Mouse (Mus musculus): ENCODE data around the gene Hsd3b1.
A peak's percentile ranks its signal among the peaks of the same experiment; 100 is the strongest.
"Not testable (repeated sequence)": the region's sequence is repeated elsewhere in the genome, so short reads cannot be mapped to it uniquely, and the experiment has no call there.

The Hsd3b1 gene

DNA sequence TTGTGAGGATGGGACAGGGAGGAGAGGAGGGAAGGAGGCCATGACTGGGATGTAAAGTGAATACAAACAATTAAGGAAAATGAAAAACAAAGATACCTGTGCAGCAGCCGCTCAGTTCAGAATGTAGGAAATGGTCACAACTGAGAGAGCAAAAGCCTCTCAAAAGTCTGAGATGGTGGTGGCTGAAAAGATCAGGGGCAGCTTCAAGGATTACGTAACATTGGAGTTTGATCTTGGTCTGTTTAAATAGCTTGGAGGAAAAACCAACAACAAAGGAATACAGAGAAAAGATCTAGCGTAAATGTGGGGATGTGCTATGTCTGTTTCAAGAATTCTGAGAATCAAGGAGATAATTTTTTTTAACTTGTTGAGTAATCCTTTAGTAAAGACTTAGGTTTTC is at the start of gene Hsd3b1:
TSS of gene Hsd3b1 (minus strand) at position 219 of the 400 bp plus-strand sequence.
- DNase-seq: no peak

DNA sequence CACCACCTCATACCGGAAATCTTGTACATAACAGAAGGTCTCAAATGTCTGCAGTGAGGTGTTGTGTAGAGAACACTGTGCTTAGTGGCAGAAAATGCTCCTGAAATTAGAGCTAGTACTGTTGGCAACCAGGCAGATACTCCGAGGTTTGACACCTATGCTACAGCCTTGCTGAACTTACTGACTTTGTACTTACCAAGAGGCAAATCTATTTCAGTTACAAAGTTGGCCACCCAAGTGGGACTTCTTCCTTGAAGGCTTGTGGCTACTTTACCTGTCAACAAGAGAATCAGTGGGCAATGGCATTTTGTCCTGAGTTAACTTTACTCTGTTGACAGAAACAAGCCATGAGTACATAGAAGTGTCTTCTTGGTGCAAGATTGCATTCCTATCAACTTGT is 38.0 kb upstream of the Hsd3b1 start:
- peak in 1 of 2 experiments; percentile 25 for DNase-seq

DNA sequence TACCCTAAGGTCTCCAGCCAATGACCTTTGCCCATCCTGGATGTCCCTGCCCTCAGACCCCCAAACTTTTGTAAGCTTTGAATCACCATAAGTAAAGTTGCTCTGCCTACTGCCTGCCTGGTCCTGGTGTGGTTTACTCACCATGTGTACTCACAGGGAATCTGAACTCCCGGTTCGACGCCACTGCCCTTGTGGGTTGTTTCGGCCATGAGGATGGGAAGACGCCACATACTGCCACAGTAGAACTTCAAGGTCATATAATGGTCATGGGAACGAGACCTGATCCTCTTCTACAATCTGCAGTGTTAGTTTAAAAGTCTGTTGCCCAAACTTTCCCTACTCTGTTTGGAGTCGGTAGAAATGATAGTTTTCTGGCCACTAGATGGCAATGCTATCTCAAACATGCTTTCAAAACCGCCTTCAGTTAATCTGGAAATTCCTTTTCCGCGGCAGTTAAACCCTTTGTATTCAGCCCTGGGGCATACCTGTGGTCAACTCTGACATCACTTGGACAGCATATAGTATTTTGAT is 35.5 kb upstream of the Hsd3b1 start:
- DNase-seq: peak; percentile 27 to 50

DNA sequence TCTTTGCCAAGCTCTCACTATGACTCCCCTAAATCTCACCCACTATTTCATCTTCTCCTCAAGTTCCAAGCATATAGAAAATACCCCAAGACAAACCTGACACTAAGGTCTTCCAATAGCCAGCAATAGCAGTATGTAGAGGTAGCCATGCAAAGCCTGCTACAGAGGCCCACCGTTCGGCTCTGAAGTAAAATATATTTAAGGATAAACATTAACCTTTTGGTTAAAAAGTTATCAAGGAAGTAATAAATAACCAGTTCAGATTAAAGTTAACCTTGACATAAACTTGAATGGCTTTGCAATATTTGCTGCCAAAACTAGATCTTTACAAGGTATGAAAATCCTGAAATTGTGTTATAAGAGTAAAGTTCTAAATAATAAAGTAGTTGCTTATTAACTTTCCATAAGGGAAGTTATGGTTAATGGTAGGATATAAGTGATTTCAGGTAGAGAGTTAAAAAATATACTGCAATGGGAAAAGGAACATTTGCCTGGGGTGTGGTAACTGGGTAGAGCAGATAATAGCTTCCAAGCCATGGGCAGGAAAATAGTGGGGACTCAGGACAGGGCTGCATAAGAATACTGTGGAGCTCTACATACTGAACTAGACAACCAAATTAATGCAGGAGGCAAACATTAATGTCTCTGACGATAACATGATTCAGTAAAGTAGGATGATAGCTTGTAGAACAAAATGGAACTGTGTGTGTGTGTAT is 33.6 kb upstream of the Hsd3b1 start, which contains the start of gene Hao2:
TSS of gene Hao2 (minus strand) at position 183 of the 716 bp plus-strand sequence.
- peak; percentile 40 to 44 for DNase-seq

DNA sequence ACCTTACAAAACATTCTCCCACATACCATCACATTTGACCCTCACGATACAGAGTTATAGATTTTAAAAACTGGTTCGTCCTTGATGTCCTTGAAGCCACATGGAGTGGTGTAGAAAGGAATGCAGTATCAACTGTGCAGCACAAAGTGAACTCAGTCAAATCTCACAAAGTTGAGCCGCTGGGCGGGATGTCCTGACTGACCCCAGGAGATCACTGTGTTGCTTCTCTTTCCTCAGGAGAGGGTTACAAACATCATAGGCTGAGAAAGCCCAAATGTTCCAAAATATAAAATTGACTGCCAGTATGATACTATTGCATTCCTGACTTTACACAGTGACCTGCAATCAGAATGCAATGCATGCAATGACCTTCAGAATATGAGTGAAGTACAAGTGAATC is 30.8 kb upstream of the Hsd3b1 start:
- DNase-seq: peak in 1 of 2 experiments; percentile 33

DNA sequence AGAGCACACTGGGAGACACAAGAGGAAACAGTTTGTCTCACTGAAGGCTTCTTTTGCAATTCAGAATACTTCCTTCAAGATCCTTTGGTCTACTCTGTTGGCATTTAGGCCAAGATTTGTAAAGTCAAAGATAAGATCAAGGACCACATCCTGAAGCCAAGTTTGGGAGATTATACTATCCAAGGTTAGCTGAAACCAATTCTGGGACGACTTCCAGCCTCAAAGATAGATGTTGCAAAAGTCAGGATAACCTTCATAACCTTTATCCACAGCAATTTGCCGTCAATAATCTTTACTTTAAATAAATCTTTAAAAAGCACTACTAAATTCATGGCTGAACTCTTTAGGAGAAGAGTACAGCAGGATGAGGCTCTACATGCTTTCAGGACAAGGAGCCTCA is 28.6 kb upstream of the Hsd3b1 start:
- DNase-seq: no peak

DNA sequence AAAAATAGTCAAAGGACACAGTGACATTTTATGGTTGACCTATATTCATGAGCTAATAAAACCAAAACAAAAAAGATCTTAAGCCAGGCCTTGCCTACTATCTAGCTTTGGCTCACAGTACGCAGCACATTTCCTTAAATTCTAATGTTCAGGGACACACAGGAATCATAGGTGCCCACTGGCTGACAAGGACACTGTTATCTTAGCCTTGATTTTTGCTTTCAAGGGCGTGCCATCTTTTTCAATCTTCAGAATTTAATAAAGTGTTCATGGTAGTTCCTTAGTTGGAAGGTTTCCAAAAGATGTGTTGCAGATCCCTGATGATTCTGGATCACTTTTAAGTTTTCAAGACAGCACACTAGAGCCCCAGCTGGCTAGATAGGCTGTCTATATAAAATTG is 21.2 kb upstream of the Hsd3b1 start:
- DNase-seq: no peak

DNA sequence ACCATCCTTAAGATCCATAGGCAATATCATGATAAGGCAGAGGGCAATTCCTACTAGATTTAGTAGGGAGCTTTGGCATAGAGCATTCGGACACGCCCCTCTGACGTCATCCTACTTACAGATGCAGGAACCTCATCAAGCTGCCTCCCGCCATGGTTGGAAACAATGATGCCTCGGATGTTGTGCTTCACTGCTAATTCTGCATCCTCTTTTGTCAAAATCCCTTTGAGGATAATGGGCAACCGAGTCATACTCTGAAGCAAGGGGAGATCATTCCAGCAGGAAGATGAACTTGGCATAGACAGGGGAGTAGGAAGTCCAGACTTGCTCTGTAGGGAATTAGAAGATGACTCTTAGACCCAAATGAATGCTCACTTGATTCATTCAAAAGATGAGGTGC is 20.6 kb upstream of the Hsd3b1 start:
- no peak for DNase-seq

DNA sequence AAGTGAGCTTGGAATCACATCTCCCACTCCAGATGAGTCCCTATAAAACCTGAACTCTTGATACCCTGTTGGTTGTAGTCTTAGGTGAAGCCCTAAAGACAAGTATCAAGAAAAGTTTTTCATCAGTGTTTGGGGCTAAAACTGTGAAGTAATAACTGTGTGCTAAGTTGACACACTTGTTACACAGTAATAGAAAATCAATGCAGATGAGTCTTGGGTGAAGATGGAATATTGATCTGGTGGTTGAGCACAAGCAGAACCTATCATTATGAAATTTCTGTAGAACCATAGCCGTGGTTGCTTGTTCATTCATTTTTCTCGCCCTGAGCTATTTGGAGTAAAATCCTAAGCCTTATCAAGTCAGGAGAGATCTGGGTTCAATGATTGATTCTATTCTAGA is 8.6 kb upstream of the Hsd3b1 start:
- DNase-seq: no peak

DNA sequence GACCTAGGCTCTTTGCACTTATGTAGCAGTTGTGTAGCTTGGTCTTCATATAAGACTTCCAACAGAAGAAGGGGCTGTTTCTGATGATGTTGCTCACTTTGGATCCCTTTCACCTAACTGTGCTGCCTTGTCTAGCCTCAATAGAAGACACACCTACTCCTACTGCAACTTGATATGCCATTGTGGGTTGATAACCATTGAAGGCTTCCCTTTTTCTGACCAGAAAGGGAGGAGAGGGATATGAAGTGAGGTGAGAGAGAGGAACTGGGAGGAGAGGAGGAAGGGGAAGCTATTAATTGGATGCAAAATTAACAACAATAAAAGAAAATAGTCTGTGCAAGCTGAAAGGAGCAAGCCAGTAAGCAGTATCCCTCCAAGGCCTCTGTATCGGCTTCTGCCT is 3.2 kb upstream of the Hsd3b1 start:
- DNase-seq: no peak

DNA sequence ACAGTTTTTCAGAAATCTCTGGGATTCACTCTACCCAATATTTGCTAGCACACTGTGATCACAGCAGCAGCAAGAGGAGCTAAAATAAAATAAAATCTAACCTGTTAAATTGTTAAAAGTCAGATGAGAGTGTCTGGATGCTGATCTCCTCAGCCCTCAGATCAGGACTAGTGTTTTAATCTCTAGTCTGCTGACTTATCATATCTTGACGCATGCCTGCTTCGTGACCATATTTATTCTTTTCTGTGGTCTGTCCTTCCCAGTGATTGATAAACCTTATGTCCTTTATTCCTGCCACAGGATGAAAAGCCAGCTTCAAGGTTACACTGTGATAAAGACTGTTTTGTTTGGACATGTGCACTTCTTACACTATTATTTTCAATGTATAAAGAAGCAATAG is 1.5 kb downstream of the Hsd3b1 start:
- no peak for DNase-seq

DNA sequence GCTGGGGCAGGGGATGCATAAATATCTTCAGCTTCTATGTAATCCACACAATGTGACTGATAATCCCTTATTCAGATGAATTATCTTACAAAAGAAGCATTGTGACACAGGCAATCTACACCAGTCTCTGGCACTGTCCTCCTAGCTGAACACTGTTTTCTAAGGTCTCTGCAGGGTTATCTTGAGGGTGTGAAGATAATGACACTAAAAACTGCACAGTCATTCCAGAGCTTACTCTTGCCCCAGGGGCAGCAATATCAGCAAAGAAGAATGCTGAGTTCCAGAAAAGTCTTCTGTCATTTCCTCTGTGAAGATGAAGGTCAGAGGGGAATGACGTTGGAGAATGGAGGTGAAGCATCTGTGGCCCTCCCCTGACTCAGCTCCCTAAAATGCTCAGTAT is 2.7 kb downstream of the Hsd3b1 start:
- no peak for DNase-seq

DNA sequence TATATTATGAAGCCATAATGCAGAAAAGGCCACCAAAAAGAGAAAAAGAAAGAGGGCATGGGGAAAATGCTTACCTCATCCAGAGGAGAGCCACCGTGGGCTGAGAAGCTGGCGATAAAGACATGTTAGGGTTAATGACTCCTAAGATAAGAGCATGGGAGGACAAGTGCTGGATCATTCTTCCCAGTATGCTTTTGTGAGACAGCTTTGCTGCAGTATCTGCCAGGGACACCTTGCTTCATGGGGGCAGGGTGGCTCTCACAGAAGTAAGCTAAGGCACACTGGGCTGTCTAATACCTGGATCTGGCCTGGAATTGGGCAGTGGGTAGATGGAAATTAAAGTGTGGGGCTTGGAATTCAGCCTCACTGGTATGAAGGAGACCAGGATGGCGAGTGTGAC is 4.4 kb downstream of the Hsd3b1 start:
- DNase-seq: no peak

DNA sequence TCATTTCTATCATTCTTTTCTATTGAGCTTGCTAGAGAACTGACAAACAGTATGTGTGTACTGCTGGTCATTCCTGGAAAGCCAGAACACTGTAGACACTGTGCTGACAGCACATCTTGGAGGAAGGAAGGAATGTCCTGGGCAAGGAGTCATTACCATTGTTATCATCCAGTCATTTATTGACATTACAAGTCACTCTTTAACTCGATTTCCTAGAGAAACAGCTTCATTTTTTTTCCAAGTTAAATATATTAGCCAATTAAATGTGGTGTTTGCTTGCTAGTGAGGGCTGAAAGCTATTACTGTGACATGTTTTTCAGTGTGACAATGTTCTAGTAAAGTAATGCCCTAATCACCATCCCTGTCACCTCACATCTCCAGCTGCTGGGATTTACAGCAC is 5.9 kb downstream of the Hsd3b1 start:
- peak; percentile 12 to 35 for DNase-seq

DNA sequence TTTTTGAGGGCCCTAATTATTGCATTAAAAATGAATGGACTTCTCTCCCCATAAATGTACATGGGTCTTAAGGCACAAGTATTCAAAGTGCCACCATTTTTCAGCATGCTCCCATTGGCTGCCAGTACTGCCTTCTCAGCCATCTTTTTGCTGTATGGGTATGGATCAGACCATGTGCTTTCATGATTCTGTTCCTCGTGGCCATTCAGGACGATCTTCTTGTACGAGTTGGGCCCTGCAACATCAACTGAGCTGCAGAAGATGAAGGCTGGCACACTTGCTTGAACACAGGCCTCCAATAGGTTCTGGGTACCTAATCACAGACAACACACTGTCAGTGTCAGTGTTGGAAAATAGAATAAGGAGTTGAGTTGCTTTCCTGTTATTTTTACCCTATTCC is 6.5 kb downstream of the Hsd3b1 start:
- no peak for DNase-seq

DNA sequence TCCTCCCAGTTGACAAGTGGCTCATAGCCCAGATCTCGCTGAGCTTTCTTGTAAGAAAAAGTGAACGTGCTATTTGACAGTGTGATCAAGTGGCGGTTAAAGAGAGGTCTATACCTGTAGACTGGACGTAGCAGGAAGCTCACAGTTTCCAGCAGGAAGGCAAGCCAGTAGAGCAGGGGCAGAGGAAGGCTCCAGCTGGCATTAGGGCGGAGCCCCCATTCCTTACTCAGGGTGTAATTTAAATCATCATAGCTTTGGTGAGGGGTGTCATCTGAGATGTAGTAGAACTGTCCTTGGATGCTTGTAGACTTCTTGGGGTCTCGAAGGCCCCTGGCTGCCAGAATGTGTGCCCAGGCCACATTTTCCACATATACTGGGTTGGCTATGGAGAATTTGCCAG is 7.0 kb downstream of the Hsd3b1 start:
- no peak for DNase-seq

DNA sequence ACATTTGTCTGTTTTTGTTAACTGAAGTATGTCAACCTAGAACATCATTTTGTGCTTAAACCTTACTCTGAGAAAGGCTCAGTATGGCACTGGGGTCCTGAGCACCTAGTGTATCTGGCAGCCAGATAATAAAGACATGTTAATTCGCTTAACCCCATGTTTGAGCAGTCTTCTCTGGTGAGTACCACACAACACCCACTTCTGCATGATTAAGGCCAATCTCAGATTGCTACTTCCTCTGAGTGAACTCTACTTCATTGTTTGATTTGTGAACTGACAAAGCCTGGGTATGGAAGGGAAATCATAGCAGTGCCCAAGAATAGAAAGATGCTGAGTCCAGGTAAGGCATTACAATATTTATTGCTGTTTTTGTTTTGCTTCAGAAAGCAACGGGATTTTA is 7.7 kb downstream of the Hsd3b1 start:
- DNase-seq: no peak

DNA sequence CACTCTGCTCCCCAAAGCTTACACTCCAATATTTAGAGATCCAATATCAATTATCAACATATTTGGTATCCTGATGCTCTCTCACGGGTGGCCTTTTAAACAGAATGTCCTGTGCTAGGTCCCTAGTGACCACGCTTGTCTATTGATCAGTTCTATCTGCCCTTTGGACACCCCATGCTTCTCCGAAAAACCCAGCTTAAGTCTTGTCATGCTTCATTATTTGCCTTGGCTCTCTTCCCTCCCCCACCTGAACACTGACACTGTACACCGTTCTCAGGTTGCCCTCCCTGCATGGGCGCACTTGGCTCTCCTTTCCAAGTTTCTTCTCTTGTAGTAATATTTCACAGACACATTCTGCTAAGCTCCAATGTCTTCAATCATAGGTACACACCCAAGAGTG is 9.3 kb downstream of the Hsd3b1 start:
- DNase-seq: peak; percentile 8 to 27

DNA sequence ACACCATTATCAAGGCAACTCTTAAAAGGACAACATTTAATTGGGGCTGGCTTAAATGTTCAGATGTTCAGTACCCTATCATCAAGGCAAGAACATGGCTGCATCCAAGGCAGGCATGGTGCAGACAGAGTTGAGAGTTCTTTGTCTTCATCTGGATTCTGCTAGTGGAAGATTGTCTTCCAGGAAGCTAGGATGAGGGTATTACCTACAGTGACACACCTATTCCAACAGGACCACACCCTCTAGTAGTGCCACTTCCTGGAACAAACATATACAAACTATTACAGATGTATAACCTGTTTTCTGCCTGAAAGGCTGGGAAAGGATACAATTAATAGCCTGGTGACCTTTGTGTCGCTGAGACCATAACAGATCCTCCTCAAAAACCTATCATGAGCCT is 10.7 kb downstream of the Hsd3b1 start:
- no peak for DNase-seq

DNA sequence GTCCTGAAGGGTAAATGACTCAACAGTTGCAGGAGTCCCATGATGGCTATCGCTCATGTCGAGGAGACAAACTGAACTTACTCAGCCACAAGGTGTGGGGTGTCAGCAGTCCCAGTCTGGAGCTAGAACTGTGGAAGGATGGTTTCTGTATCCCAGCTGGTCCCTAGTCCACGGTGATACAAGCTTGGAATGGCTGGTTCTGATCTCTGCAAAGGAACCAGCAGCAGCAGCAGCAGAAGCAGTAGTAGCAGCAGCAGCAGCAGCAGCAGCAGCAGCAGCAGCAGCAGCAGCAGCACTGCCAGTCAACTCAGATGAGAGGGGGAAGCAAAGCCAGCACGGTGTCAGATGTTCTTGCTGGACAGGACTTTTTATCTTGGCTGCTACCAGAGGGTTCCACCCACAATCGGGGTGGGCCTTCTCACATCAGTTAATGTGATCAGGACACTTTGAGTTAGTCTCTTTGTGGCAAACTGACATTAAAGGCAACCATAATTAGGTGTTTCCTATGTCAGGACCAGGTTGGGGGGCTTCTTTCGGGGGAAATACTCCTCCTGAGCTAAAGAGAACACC is 45.4 kb downstream of the Hsd3b1 start, which contains the start of gene Hsd3b6:
TSS of gene Hsd3b6 (minus strand) at position 343 of the 570 bp plus-strand sequence.
- DNase-seq: no peak

DNA sequence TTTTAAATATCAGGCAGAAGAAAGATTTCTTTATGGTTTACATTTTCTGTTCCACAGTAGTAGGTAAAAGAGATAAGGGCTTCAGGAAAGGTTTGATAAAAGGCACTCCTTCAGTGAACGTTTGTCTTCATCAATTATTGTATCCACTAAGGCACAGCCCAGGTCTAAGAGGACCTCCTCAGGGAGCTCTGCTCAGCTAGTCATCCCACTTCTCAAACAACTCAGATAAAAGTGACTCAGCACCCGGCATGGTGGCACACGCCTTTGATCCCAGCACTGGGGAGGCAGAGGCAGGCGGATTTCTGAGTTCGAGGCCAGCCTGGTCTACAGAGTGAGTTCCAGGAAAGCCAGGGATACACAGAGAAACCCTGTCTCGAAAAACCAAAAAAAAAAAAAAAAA is 46.9 kb downstream of the Hsd3b1 start:
- not testable (repeated sequence) for DNase-seq

DNA sequence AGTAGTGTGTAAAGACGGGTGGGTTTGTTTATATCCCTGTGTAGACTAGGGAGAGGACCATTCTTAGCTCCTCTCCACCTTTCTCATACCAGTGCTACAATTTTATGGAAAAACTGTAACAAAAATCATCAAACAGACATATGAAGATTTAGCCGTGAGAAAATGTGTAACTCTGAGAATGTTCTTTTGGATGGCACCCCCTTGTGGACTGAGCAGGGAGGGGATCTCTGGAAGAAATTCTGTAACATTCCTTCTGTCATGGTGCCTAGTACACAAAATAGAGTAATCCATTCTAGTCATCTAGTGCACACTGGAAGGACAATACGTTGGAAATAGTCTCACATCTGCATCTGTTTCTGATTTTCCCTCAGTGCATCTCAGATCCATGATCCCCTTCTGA is 54.6 kb downstream of the Hsd3b1 start:
- DNase-seq: not testable (repeated sequence)
